Mouse (Mus musculus): Measurements from ENCODE around the gene Gm21987. TPM values are rescaled to one million over a fixed set of nuclear protein-coding genes. Genes with fewer than 3 reads are reported as not detected.

Gm21987 gene
- total and polyA plus RNA-seq, 2 experiments from 2014 or later: not detected

- Histone ChIP-seq H3K27ac (ENCODE audit: low read depth, low read length) (peak overlapping the region; percentile 75), H3K9me3 (ENCODE audit: low read length) (no peaks in the 10 kb centered on the region), H3K4me2 (ENCODE audit: low read depth) (peak overlapping the region; percentile 51), H3K27me3 (ENCODE audit: insufficient read depth, low read length) (no peaks in the 10 kb centered on the region), H3K4me1 (ENCODE audit: insufficient read depth) (no peaks in the 10 kb centered on the region), H3K4me3 (ENCODE audit: low read depth, low read length) (peak overlapping the region; percentile 32), H3K36me3 (ENCODE audit: insufficient read depth) (no peaks in the 10 kb centered on the region), H3K9ac (peak overlapping the region; percentile 49)
- TF ChIP-seq CTCF (IDR thresholded peaks at IDR 0.05; ENCODE audit: low read depth): peak; percentile 62
- ATAC-seq: peak; percentile 95
- 15% methylated on average over 17 of the region's 17 CpGs for WGBS
- peak; percentile 85 for DNase-seq
Measured at GRCm38 (mm10) chr16:38376163-38376840, 29.5 kb downstream of the Gm21987 start.

DNA sequence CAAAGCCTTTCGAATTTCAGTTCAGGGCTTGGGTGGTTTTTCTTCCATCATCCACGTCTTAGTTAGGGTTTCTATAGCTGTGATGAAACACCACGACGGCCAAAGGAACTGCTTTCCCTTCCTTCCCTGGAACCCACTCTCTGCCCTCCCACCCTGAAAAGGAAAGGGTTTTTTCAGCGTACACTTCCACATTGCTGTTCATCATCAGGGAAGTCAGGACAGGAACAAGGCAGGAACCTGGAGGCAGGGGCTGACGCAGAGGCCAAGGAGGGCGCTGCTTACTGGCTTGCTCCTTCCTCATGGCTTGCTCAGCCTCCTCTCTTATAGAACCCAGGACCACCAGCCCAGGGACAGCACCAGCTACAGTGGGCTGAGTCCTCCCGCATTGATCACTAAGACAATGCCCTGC lies 30.0 kb downstream of the Gm21987 start:
- TF ChIP-seq CTCF (IDR thresholded peaks at IDR 0.05; ENCODE audit: low read depth): no peak
- WGBS: 43% methylated on average over 8 of the region's 8 CpGs
- Histone ChIP-seq H3K4me3 (ENCODE audit: low read depth, low read length) (peak overlapping the region; percentile 32), H3K4me2 (ENCODE audit: low read depth) (peak overlapping the region; percentile 51), H3K9me3 (ENCODE audit: low read length) (no peaks in the 10 kb centered on the region), H3K27ac (ENCODE audit: low read depth, low read length) (peak overlapping the region; percentile 75), H3K36me3 (ENCODE audit: insufficient read depth) (no peaks in the 10 kb centered on the region), H3K9ac (peak overlapping the region; percentile 49), H3K4me1 (ENCODE audit: insufficient read depth) (no peaks in the 10 kb centered on the region), H3K27me3 (ENCODE audit: insufficient read depth, low read length) (no peaks in the 10 kb centered on the region)
- DNase-seq (no peak), ATAC-seq (peak; percentile 59)

DNA sequence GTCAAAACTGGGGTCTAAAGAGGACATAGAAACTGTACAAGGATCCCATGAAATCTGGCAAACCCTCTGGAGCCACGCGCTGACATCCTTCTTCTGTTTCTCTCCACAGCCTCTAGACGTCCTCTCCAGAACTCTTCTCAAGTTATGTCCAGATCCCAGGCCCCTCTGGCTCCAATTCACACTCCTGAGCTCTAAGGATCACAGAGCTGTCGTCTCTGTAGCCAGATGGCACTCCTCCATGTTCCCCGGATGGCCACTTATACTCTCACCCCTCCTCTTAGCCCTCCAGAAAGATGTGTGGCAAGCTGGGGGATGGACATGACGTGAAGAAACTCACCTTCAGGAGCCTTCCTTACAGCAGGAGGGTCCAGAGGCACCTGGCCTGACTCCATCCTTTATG lies 30.7 kb downstream of the Gm21987 start:
- TF ChIP-seq CTCF (IDR thresholded peaks at IDR 0.05; ENCODE audit: low read depth): no peak
- Histone ChIP-seq H3K9ac (no peak overlapping the region), H3K27me3 (ENCODE audit: insufficient read depth, low read length) (no peaks in the 10 kb centered on the region), H3K27ac (ENCODE audit: low read depth, low read length) (no peak overlapping the region), H3K4me2 (ENCODE audit: low read depth) (no peak overlapping the region), H3K4me3 (ENCODE audit: low read depth, low read length) (no peak overlapping the region), H3K36me3 (ENCODE audit: insufficient read depth) (no peaks in the 10 kb centered on the region), H3K4me1 (ENCODE audit: insufficient read depth) (no peaks in the 10 kb centered on the region), H3K9me3 (ENCODE audit: low read length) (no peaks in the 10 kb centered on the region)
- 84% methylated on average over 6 of the region's 6 CpGs for WGBS
- ATAC-seq: no peak
- DNase-seq: no peak

GRCm38 (mm10) chr16:38378591-38378990 lies 31.8 kb downstream of the Gm21987 start:
- Histone ChIP-seq H3K4me2 (ENCODE audit: low read depth) (no peak overlapping the region), H3K9ac (no peak overlapping the region), H3K9me3 (ENCODE audit: low read length) (no peaks in the 10 kb centered on the region), H3K36me3 (ENCODE audit: insufficient read depth) (no peaks in the 10 kb centered on the region), H3K27ac (ENCODE audit: low read depth, low read length) (no peak overlapping the region), H3K27me3 (ENCODE audit: insufficient read depth, low read length) (no peaks in the 10 kb centered on the region), H3K4me3 (ENCODE audit: low read depth, low read length) (no peak overlapping the region), H3K4me1 (ENCODE audit: insufficient read depth) (no peaks in the 10 kb centered on the region)
- ATAC-seq (no peak), DNase-seq (no peak)
- TF ChIP-seq CTCF (IDR thresholded peaks at IDR 0.05; ENCODE audit: low read depth): no peak
- 84% methylated on average over 6 of the region's 6 CpGs for WGBS

- H3K9ac ChIP-seq: no peak overlapping the region
- no peak overlapping the region for H3K4me3 ChIP-seq (ENCODE audit: low read depth, low read length)
- TF ChIP-seq CTCF (IDR thresholded peaks at IDR 0.05; ENCODE audit: low read depth): no peak
- no peak overlapping the region for H3K27ac ChIP-seq (ENCODE audit: low read depth, low read length)
- no peaks in the 10 kb centered on the region for H3K36me3 ChIP-seq (ENCODE audit: insufficient read depth)
- no peaks in the 10 kb centered on the region for H3K4me1 ChIP-seq (ENCODE audit: insufficient read depth)
- WGBS: 55% methylated on average over 6 of the region's 6 CpGs
- H3K4me2 ChIP-seq (ENCODE audit: low read depth): no peak overlapping the region
- no peaks in the 10 kb centered on the region for H3K9me3 ChIP-seq (ENCODE audit: low read length)
- no peaks in the 10 kb centered on the region for H3K27me3 ChIP-seq (ENCODE audit: insufficient read depth, low read length)
- ATAC-seq (no peak), DNase-seq (no peak)
Measured at GRCm38 (mm10) chr16:38379088-38379487, 32.2 kb downstream of the Gm21987 start.

DNA sequence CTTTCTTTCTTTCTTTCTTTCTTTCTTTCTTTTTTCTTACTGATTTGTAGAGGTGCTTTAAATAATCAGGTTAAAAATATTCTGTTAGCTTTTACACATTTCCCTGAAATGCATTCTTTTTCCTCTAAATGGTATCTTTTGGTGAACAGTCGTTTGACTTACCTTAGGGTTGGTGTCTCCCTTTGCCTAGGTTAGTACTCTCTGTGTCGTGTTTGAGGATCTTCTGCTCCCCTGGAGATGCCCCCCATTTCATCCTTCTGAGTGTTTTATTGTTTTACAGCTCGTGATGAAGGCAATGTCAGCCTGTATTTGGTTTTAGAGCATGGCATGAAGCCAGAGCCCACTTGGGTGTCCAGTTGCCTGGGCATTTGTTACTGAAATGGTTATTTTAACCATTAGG lies 32.7 kb downstream of the Gm21987 start:
- Histone ChIP-seq H3K4me2 (ENCODE audit: low read depth) (no peak overlapping the region), H3K27ac (ENCODE audit: low read depth, low read length) (no peak overlapping the region), H3K4me3 (ENCODE audit: low read depth, low read length) (no peak overlapping the region), H3K27me3 (ENCODE audit: insufficient read depth, low read length) (no peaks in the 10 kb centered on the region), H3K4me1 (ENCODE audit: insufficient read depth) (no peaks in the 10 kb centered on the region), H3K36me3 (ENCODE audit: insufficient read depth) (no peaks in the 10 kb centered on the region), H3K9me3 (ENCODE audit: low read length) (no peaks in the 10 kb centered on the region), H3K9ac (no peak overlapping the region)
- 45% methylated on average over 3 of the region's 3 CpGs for WGBS
- TF ChIP-seq CTCF (IDR thresholded peaks at IDR 0.05; ENCODE audit: low read depth): no peak
- ATAC-seq: no peak
- DNase-seq: no peak

- Histone ChIP-seq H3K9me3 (ENCODE audit: low read length) (no peaks in the 10 kb centered on the region), H3K4me3 (ENCODE audit: low read depth, low read length) (no peak overlapping the region), H3K9ac (no peak overlapping the region), H3K27ac (ENCODE audit: low read depth, low read length) (no peak overlapping the region), H3K36me3 (ENCODE audit: insufficient read depth) (no peaks in the 10 kb centered on the region), H3K4me2 (ENCODE audit: low read depth) (no peak overlapping the region), H3K4me1 (ENCODE audit: insufficient read depth) (no peaks in the 10 kb centered on the region), H3K27me3 (ENCODE audit: insufficient read depth, low read length) (no peaks in the 10 kb centered on the region)
- WGBS: 93% methylated on average over 3 of the region's 3 CpGs
- no peak for ATAC-seq
- no peak for DNase-seq
- no peak for TF ChIP-seq CTCF (IDR thresholded peaks at IDR 0.05; ENCODE audit: low read depth)
Measured at GRCm38 (mm10) chr16:38379926-38380325, 33.1 kb downstream of the Gm21987 start.

Measured in forebrain, postnatal 0 days (tissue).